Mouse (Mus musculus): ENCODE data around the gene Crb1.
"Not testable (repeated sequence)": the region's sequence is repeated elsewhere in the genome, so short reads cannot be mapped to it uniquely, and the experiment has no call there.

The Crb1 gene

GRCm38 (mm10) chr1:139376638-139377286 lies at the start of gene Crb1:
TSS of gene Crb1 (minus strand) at chr1:139377100.
- no peak for DNase-seq (ENCODE audit: low read depth, low spot score)

GRCm38 (mm10) chr1:139425006-139425405 lies 48.1 kb upstream of the Crb1 start:
- DNase-seq (ENCODE audit: low read depth, low spot score), result no peak

GRCm38 (mm10) chr1:139423931-139424330 lies 47.0 kb upstream of the Crb1 start:
- DNase-seq (ENCODE audit: low read depth, low spot score), result no peak

- DNase-seq (ENCODE audit: low read depth, low spot score), result no peak
Measured at GRCm38 (mm10) chr1:139422941-139423340, 46.0 kb upstream of the Crb1 start.

GRCm38 (mm10) chr1:139421875-139422791 lies 45.2 kb upstream of the Crb1 start, which contains the start of gene Zbtb41:
TSS of gene Zbtb41 (plus strand) at chr1:139422288.
- peak; percentile 87 for DNase-seq (ENCODE audit: low read depth, low spot score)

- no peak for DNase-seq (ENCODE audit: low read depth, low spot score)
Measured at GRCm38 (mm10) chr1:139421521-139421874, 44.6 kb upstream of the Crb1 start.

- DNase-seq (ENCODE audit: low read depth, low spot score), result no peak
Measured at GRCm38 (mm10) chr1:139413465-139413864, 36.6 kb upstream of the Crb1 start.

GRCm38 (mm10) chr1:139412365-139412764 lies 35.5 kb upstream of the Crb1 start:
- DNase-seq (ENCODE audit: low read depth, low spot score), result not testable (repeated sequence)

- no peak for DNase-seq (ENCODE audit: low read depth, low spot score)
Measured at GRCm38 (mm10) chr1:139407701-139408100, 30.8 kb upstream of the Crb1 start.

GRCm38 (mm10) chr1:139405766-139406165 lies 28.9 kb upstream of the Crb1 start:
- DNase-seq (ENCODE audit: low read depth, low spot score), result no peak

GRCm38 (mm10) chr1:139396589-139396988 lies 19.7 kb upstream of the Crb1 start:
- DNase-seq (ENCODE audit: low read depth, low spot score), result no peak

- no peak for DNase-seq (ENCODE audit: low read depth, low spot score)
Measured at GRCm38 (mm10) chr1:139391747-139392146, 14.8 kb upstream of the Crb1 start.

GRCm38 (mm10) chr1:139379621-139379984 lies 2.7 kb upstream of the Crb1 start:
- DNase-seq (ENCODE audit: low read depth, low spot score), result no peak

- no peak for DNase-seq (ENCODE audit: low read depth, low spot score)
Measured at GRCm38 (mm10) chr1:139378861-139379620, 2.1 kb upstream of the Crb1 start.

- DNase-seq (ENCODE audit: low read depth, low spot score), result no peak
Measured at GRCm38 (mm10) chr1:139375900-139376299, 1.0 kb downstream of the Crb1 start.

GRCm38 (mm10) chr1:139371341-139371740 lies 5.6 kb downstream of the Crb1 start:
- no peak for DNase-seq (ENCODE audit: low read depth, low spot score)

GRCm38 (mm10) chr1:139348566-139348965 lies 28.3 kb downstream of the Crb1 start:
- DNase-seq (ENCODE audit: low read depth, low spot score), result no peak

- DNase-seq (ENCODE audit: low read depth, low spot score), result peak; percentile 30
Measured at GRCm38 (mm10) chr1:139346602-139347371, 30.1 kb downstream of the Crb1 start.

GRCm38 (mm10) chr1:139346030-139346601 lies 30.8 kb downstream of the Crb1 start:
- no peak for DNase-seq (ENCODE audit: low read depth, low spot score)

- DNase-seq (ENCODE audit: low read depth, low spot score), result peak; percentile 36
Measured at GRCm38 (mm10) chr1:139340178-139340859, 36.6 kb downstream of the Crb1 start.
